Mouse (Mus musculus) forebrain, embryonic 14.5 days (tissue): ENCODE results near the gene Spem1. TPM values are rescaled to one million over a fixed set of nuclear protein-coding genes. Genes with fewer than 3 reads are reported as not detected.
"Not testable (repeated sequence)": the region's sequence is repeated elsewhere in the genome, so short reads cannot be mapped to it uniquely, and the experiment has no call there.

Experiments
- ATAC-seq: fragments of 200-750 bp; cut with Nextera tagmentation; 2 replicates; pipeline ENCODE4 v1.8.0; 2017; ENCODE audit warnings: mild to moderate bottlenecking, moderate library complexity
- DNase-seq: peaks from one replicate; pipeline ENCODE4 v3.0.0-alpha.2; 2015; ENCODE audit warnings: low spot score
- H3K27ac ChIP-seq: fragments of 300-500 bp; sonication (generic); 2 replicates; pipeline ENCODE4 v1.5.1; 2014; ENCODE audit warnings: low read depth, mild to moderate bottlenecking, control low read depth, low read length, moderate library complexity
- H3K27me3 ChIP-seq: fragments of 300-500 bp; sonication (generic); replicated peaks from 2 replicates; pipeline ENCODE4 v1.6.1; 2014; ENCODE audit warnings: low read length, control low read depth, mixed read lengths; ENCODE audit not compliant: control insufficient read depth, insufficient read depth
- H3K36me3 ChIP-seq: fragments of 300-500 bp; sonication (generic); 2 replicates; pipeline ENCODE4 v1.6.1; 2014; ENCODE audit warnings: low read length, control low read depth; ENCODE audit not compliant: control insufficient read depth, insufficient read depth
- H3K4me1 ChIP-seq: fragments of 300-500 bp; sonication (generic); 2 replicates; pipeline ENCODE4 v1.6.1; 2014; ENCODE audit warnings: antibody characterized with exemption, low read length, control low read depth; ENCODE audit not compliant: control insufficient read depth, insufficient read depth
- H3K4me2 ChIP-seq: fragments of 300-500 bp; sonication (generic); 2 replicates; pipeline ENCODE4 v1.6.1; 2014; ENCODE audit warnings: mild to moderate bottlenecking, control low read depth, low read length
- H3K4me3 ChIP-seq: fragments of 300-500 bp; sonication (generic); 2 replicates; pipeline ENCODE4 v1.5.1; 2014; ENCODE audit warnings: low read depth, low read length, control low read depth
- H3K9ac ChIP-seq: fragments of 300-500 bp; sonication (generic); 2 replicates; pipeline ENCODE4 v1.6.1; 2014; ENCODE audit warnings: mild to moderate bottlenecking, low read length, control low read depth, moderate library complexity
- H3K9me3 ChIP-seq: fragments of 300-500 bp; sonication (generic); replicated peaks from 2 replicates; pipeline ENCODE4 v1.6.1; 2016; ENCODE audit warnings: low read length, control low read depth, mixed read lengths; ENCODE audit not compliant: control insufficient read depth
- WGBS: fragments of 180-500 bp; shearing (Covaris S2); extraction: QIAGEN DNeasy Blood & Tissue Kit; methylation state at CpG from one replicate; pipeline ENCODE4 v1.1.7; 2014; 5-methylcytosine and 5-hydroxymethylcytosine counted together
- polyA plus RNA-seq: library from polyadenylated mRNA; unstranded; fragments of >200 nt; fragmentation: Nextera tagmentation; extraction: Ambion mirVana; gene quantifications from 2 replicates; pipeline ENCODE4 v1.2.1, GENCODE M21; 2014

Gene Spem1
- 0.39 TPM in 1 of 2 replicates, not detected in the other for polyA plus RNA-seq

DNA sequence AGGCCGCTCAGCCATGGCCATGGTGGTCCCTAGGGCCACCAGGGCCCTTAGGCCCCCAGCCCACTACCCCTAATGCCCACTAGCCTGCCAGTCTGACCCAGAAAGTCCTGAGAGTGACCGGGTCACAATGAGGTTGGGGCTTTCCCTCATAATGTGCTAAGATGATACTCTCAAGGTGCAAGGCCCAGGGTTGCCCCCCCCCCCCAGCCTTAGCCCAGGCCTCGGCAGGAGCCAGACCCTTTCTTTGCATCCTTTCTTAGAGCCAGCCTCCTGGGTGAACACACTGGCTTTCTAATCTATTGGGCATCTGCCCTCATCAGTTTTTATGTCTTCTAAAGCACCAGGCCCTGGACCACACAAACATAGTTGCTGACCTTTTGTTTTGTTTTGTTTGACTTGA, at the start of gene Spem1:
Spem1 (minus strand) TSS at position 101 of the 400 bp plus-strand sequence.
- DNase-seq = no peak
- Histone ChIP-seq H3K9me3 (no peaks in the 10 kb centered on the region), H3K27me3 (no peaks in the 10 kb centered on the region), H3K4me1 (no peaks in the 10 kb centered on the region), H3K9ac (no peak within 1 kb of the TSS), H3K4me3 (no peak within 1 kb of the TSS), H3K27ac (no peak within 1 kb of the TSS), H3K36me3 (peaks cover 32% of the 10 kb centered on the region), H3K4me2 (no peak within 1 kb of the TSS)
- ATAC-seq = no peak
- 85% methylated on average over 3 of the region's 3 CpGs for WGBS

DNA sequence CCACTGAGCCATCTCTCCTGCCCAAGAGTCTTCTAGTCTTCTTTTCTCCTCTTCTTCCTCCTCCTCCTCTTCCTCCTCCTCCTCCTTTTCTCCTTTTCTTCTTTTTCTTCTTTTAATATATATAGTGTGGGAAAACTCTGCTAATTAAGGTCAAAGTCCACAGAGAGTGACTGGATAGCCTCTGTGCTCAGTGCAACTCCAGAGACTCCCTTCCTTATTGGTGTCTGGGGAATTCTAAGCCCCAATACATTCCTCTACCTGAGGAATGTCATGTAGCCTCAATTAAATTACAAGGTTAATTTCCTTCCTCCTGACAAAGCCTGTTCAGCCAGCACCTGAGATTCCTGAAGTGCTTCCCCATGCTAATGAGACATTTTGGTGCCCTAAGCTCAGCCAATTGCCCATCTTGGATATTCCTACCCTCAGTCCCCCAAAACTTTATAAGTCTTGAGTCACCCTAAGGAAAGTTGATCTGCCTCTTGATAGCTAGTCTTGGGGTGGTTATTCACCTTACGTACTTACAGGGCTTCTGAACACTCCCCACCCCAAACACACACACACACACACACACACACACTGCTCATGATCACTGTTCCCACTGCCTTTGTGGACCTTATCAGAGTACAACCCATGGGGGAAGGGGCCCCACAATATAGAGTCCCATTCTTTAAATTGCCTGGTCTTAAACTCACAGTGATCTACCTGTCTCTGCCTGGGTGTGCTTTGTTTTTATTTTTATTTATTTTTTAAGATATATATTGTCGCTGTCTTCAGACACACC, 48.5 kb upstream of the Spem1 start:
- H3K9me3 ChIP-seq = no peaks in the 10 kb centered on the region
- ATAC-seq (no peak), DNase-seq (no peak)
- H3K9ac ChIP-seq = no peak overlapping the region
- H3K27ac ChIP-seq = no peak overlapping the region
- WGBS = 91% methylated on average over 2 of the region's 2 CpGs
- no peaks in the 10 kb centered on the region for H3K4me1 ChIP-seq
- no peaks in the 10 kb centered on the region for H3K36me3 ChIP-seq
- no peak overlapping the region for H3K4me3 ChIP-seq
- H3K27me3 ChIP-seq = no peaks in the 10 kb centered on the region
- H3K4me2 ChIP-seq = no peak overlapping the region

- no peaks in the 10 kb centered on the region for H3K4me1 ChIP-seq
- H3K9me3 ChIP-seq = no peaks in the 10 kb centered on the region
- H3K27me3 ChIP-seq = no peaks in the 10 kb centered on the region
- no peak overlapping the region for H3K4me2 ChIP-seq
- H3K36me3 ChIP-seq = no peaks in the 10 kb centered on the region
- H3K27ac ChIP-seq = no peak overlapping the region
- WGBS = 66% methylated on average over 9 of the region's 9 CpGs
- no peak overlapping the region for H3K4me3 ChIP-seq
- DNase-seq (no peak), ATAC-seq (no peak)
- no peak overlapping the region for H3K9ac ChIP-seq
These were observed 45.4 kb upstream of the Spem1 start for GRCm38 (mm10) chr11:69867335-69867734.

- Histone ChIP-seq H3K9me3 (no peaks in the 10 kb centered on the region), H3K27me3 (no peaks in the 10 kb centered on the region), H3K4me2 (no peak overlapping the region), H3K4me1 (no peaks in the 10 kb centered on the region), H3K27ac (no peak overlapping the region), H3K4me3 (no peak overlapping the region), H3K36me3 (no peaks in the 10 kb centered on the region), H3K9ac (no peak overlapping the region)
- DNase-seq (no peak), ATAC-seq (no peak)
- WGBS = 86% methylated on average over 9 of the region's 9 CpGs
These were observed 43.6 kb upstream of the Spem1 start for GRCm38 (mm10) chr11:69865561-69865960.

DNA sequence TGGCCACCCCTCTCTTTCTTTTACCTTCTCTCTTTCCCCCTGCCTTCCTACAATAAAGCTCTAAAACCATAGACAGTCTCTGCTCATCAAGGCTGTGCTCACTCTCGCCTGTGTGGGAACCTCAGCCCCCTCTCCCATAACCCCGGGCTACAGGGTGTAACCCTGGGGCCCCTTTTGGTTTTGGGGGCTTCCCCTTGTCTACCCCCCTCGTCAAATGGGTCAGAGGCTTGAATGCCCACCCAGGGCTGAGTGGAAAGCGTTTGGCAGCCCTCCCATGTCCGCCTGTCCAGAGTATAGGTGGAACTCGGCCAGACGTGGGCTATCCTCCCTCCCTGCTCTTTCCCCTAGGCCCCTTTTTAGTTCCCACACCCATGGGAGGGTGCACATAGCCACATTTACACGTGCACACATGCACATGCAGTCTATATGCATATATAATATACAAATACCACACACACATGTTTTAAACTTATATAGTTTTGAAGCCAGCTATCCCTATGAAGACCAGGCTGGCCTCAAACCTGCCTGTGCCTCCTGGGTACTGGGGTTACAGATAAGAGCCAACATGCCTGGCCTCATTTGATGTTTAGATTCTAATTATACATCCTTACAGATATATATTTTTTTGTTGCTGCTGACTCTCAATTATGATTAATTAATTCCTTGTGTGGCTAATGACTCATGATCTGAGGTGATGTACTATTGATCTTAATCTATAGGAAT, 42.3 kb upstream of the Spem1 start:
- 47% methylated on average over 8 of the region's 8 CpGs for WGBS
- H3K4me2 ChIP-seq = no peak overlapping the region
- ATAC-seq (no peak), DNase-seq (no peak)
- H3K27me3 ChIP-seq = no peaks in the 10 kb centered on the region
- H3K27ac ChIP-seq = no peak overlapping the region
- no peaks in the 10 kb centered on the region for H3K9me3 ChIP-seq
- no peak overlapping the region for H3K9ac ChIP-seq
- H3K36me3 ChIP-seq = no peaks in the 10 kb centered on the region
- no peak overlapping the region for H3K4me3 ChIP-seq
- H3K4me1 ChIP-seq = no peaks in the 10 kb centered on the region

- not testable (repeated sequence) for H3K4me2 ChIP-seq, H3K9ac ChIP-seq, H3K9me3 ChIP-seq, H3K4me1 ChIP-seq, ATAC-seq, H3K27ac ChIP-seq, H3K36me3 ChIP-seq, H3K27me3 ChIP-seq, H3K4me3 ChIP-seq, DNase-seq
- WGBS = 87% methylated on average over 3 of the region's 3 CpGs
These were observed 41.7 kb upstream of the Spem1 start for GRCm38 (mm10) chr11:69863729-69864128.

- 21% methylated on average over 29 of the region's 30 CpGs for WGBS
- no peak for ATAC-seq
These were observed 36.4 kb upstream of the Spem1 start, which contains the start of gene Tnk1 for GRCm38 (mm10) chr11:69858113-69858998. Gene Tnk1 (minus strand): TSS chr11:69858730.

GRCm38 (mm10) chr11:69855347-69855746, 33.4 kb upstream of the Spem1 start:
- 23% methylated on average over 16 of the region's 16 CpGs for WGBS

More at GRCm38 (mm10) chr11:69858113-69858998, 36.4 kb upstream of the Spem1 start, which contains the start of gene Tnk1:
- no peaks in the 10 kb centered on the region for H3K9me3 ChIP-seq
- H3K4me3 ChIP-seq = no peak within 1 kb of the TSS
- peaks cover 9% of the 10 kb centered on the region; the same call in 1 of the 2 replicates for H3K27me3 ChIP-seq
- H3K9ac ChIP-seq = no peak within 1 kb of the TSS
- no peak for DNase-seq
- H3K4me2 ChIP-seq = no peak within 1 kb of the TSS
- H3K27ac ChIP-seq = no peak within 1 kb of the TSS
- no peaks in the 10 kb centered on the region for H3K36me3 ChIP-seq
- H3K4me1 ChIP-seq = no peaks in the 10 kb centered on the region; the same call in 1 of the 2 replicates

More at GRCm38 (mm10) chr11:69855347-69855746, 33.4 kb upstream of the Spem1 start:
- Histone ChIP-seq H3K9ac (no peak overlapping the region), H3K36me3 (peaks cover 26% of the 10 kb centered on the region), H3K4me2 (no peak overlapping the region), H3K27ac (no peak overlapping the region), H3K4me3 (no peak overlapping the region), H3K4me1 (no peaks in the 10 kb centered on the region; the same call in 1 of the 2 replicates), H3K9me3 (no peaks in the 10 kb centered on the region), H3K27me3 (peaks cover 9% of the 10 kb centered on the region; the same call in 1 of the 2 replicates)
- DNase-seq (peak; percentile 39), ATAC-seq (peak; percentile 57)
